Mouse (Mus musculus): ENCODE measurements around the gene Rpusd4.

- TF ChIP-seq GATA1 (IDR thresholded peaks at IDR 0.05; ENCODE audit: borderline replicate concordance, low read length) (no peak), FLI1 (IDR thresholded peaks at IDR 0.05; ENCODE audit: low read length) (no peak)
These were observed 49.7 kb downstream of the Rpusd4 start for GRCm38 (mm10) chr9:35317233-35317980.

All from megakaryocyte, embryonic 14.5 days (primary cell).